Mouse (Mus musculus) stomach, postnatal 0 days (tissue): ENCODE measurements around the gene 4930596D02Rik.

Source experiments
- CTCF ChIP-seq: IDR thresholded peaks from 2 replicates; pipeline ENCODE4 v1.5.1; 2016; ENCODE audit warnings: antibody characterized with exemption, low read depth, mild to moderate bottlenecking, moderate library complexity
- EP300 ChIP-seq: optimal IDR thresholded peaks from 2 replicates; pipeline ENCODE3; 2016; ENCODE audit warnings: antibody characterized with exemption

- no peak for TF ChIP-seq CTCF
- TF ChIP-seq EP300: no peak
Observed at GRCm38 (mm10) chr14:35780033-35780432, 31.7 kb downstream of the 4930596D02Rik start.
